Mouse (Mus musculus): ENCODE data around the gene Ncmap.

GRCm38 (mm10) chr4:135437924-135438323 is 39.9 kb upstream of the Ncmap start:
- no peak for TF ChIP-seq POLR2A (IDR thresholded peaks at IDR 0.05; ENCODE audit: borderline replicate concordance, extremely low read depth, insufficient read depth, insufficient read length, poor library complexity, severe bottlenecking)
- no peak for TF ChIP-seq CTCF (IDR thresholded peaks at IDR 0.05; ENCODE audit: borderline replicate concordance, extremely low read depth, insufficient read depth, insufficient read length)
